Mouse (Mus musculus) layer of hippocampus, postnatal 14 days (tissue): ENCODE results near the gene Rsph10b. TPM values are rescaled to one million over a fixed set of nuclear protein-coding genes. Genes with fewer than 3 reads are reported as not detected.
A peak's percentile ranks its signal among the peaks of the same experiment; 100 is the strongest.
"Not testable (repeated sequence)": the region's sequence is repeated elsewhere in the genome, so short reads cannot be mapped to it uniquely, and the experiment has no call there.

ENCODE experiments used
- DNase-seq, 2 experiments: peaks; one replicate each; pipeline ENCODE4 v3.0.0; 2021 to 2022; ENCODE audit warnings: low spot score in 2 of 2, mixed read lengths in 1 of 2
- total RNA-seq, 2 experiments: library from RNA; stranded (reverse); gene quantifications; 2 replicates each; pipeline ENCODE4 v1.2.3; 2021

The Rsph10b gene
- total RNA-seq, 2 experiments from 2014 or later: 3.0 to 5.4 TPM

GRCm38 (mm10) chr5:143992661-143993060, 59.8 kb downstream of the Rsph10b start:
- DNase-seq: no peak

- no peak for DNase-seq
Measured at GRCm38 (mm10) chr5:143993260-143993659, 60.4 kb downstream of the Rsph10b start.

GRCm38 (mm10) chr5:143993849-143994248, 61.0 kb downstream of the Rsph10b start:
- DNase-seq: no peak

GRCm38 (mm10) chr5:143994632-143995365, 62.0 kb downstream of the Rsph10b start:
- DNase-seq: no peak

GRCm38 (mm10) chr5:143999409-143999808, 66.6 kb downstream of the Rsph10b start:
- no peak for DNase-seq

GRCm38 (mm10) chr5:144002461-144003192, 69.8 kb downstream of the Rsph10b start:
- DNase-seq: no peak

- not testable (repeated sequence) for DNase-seq
Measured at GRCm38 (mm10) chr5:144013366-144014134, 80.7 kb downstream of the Rsph10b start.

GRCm38 (mm10) chr5:144014551-144015311, 81.9 kb downstream of the Rsph10b start, which contains the start of gene Ccz1:
TSS of gene Ccz1 (minus strand) at chr5:144014877.
- peak; percentile 67 to 76 for DNase-seq

- DNase-seq: no peak
Measured at GRCm38 (mm10) chr5:144015312-144015650, 82.4 kb downstream of the Rsph10b start.

- DNase-seq: no peak
Measured at GRCm38 (mm10) chr5:144015845-144016244, 83.0 kb downstream of the Rsph10b start.

- DNase-seq: no peak
Measured at GRCm38 (mm10) chr5:144026620-144027263, 93.9 kb downstream of the Rsph10b start, which contains the start of gene Ocm. TSS of gene Ocm (minus strand) at chr5:144026670.

GRCm38 (mm10) chr5:144032491-144032890, 99.7 kb downstream of the Rsph10b start:
- DNase-seq: no peak

- DNase-seq: peak in 1 of 2 experiments; percentile 39
Measured at GRCm38 (mm10) chr5:144034567-144034966, 101.7 kb downstream of the Rsph10b start.

Other genes starting within 250 kb of the Rsph10b start
- 10 to 100 TPM; 20.0 to 23.4 TPM for gene Usp42, start 200.8 kb upstream of the Rsph10b start, total RNA-seq
- 10 to 100 TPM; 40.5 to 41.8 TPM for gene Eif2ak1, start 115.2 kb upstream of the Rsph10b start, total RNA-seq
- under 1 TPM; 0.18 to 0.43 TPM for gene Ankrd61, start 35.4 kb upstream of the Rsph10b start, total RNA-seq
- 10 to 100 TPM; 30.3 to 39.7 TPM for gene Aimp2, start 23.2 kb upstream of the Rsph10b start, total RNA-seq
- gene Pms2, start 23.1 kb upstream of the Rsph10b start, total RNA-seq: 10 to 100 TPM; 19.0 to 21.9 TPM
- gene Gm42421, start 4.9 kb upstream of the Rsph10b start, total RNA-seq: 1 to 10 TPM; 1.5 to 1.9 TPM
- gene Ccz1, start 81.8 kb downstream of the Rsph10b start, total RNA-seq: 10 to 100 TPM; 41.2 to 44.7 TPM
- gene Ocm, start 93.6 kb downstream of the Rsph10b start, total RNA-seq: not detected
- gene Lmtk2, start 167.4 kb downstream of the Rsph10b start, total RNA-seq: 10 to 100 TPM; 84.9 to 88.4 TPM